Mouse (Mus musculus): ENCODE data around the gene Apoh.

Gene Apoh

DNA sequence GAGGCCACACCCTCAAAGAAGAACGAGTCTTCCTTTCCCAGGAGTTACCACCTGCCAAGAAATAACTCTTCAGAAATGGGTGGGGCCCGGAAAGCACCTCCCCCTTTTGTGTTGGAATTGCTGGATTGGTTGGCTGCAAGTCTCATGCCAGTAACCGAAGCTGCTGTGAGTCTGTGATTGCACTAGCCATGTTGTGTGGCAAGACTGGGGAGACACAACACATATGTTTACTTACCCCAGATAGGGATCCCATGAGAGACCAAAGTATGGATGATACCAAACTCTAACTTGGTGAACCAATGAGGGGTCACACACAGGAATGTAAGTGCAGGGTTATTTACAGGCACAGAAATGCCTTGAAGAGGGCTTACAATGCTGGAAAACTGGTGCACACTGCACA lies 39.5 kb downstream of the Apoh start:
- DNase-seq (ENCODE audit: low spot score in 2 of 2), result no peak

DNA sequence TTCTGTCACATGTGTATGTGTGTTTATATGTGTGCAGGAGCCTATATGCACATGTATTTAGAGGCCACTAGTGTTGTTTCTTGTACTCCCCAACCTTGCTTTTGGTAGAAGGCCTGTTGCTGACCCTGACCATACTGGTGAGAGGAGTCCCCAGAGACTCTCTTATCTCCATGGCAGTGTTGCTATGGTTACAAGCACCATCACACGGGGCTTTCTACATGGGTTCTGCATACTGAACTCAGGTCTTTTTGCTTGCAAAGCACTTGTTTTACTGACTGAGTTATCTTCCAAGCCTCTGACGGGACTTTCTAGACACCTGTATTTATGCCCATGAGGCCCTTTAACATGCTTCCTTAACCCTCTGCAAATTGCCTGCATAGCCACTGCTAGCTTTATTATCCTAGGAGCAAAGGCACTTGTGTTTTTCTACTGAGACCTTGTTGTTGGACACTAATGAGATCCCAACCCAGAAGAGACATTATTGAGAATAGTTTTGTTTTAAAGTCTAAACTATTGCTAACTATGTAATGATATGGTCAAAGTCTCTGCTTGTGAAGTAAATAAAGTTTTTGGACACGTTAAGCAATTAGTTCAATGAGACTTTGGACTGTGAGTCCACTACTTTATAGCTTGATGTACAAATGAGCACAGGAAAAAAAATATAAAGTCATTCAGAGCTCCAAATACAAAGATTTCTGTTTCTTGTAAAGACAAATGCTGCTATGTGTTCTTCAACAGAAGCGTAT lies 41.9 kb downstream of the Apoh start:
- no peak for DNase-seq (ENCODE audit: low spot score in 2 of 2)

DNA sequence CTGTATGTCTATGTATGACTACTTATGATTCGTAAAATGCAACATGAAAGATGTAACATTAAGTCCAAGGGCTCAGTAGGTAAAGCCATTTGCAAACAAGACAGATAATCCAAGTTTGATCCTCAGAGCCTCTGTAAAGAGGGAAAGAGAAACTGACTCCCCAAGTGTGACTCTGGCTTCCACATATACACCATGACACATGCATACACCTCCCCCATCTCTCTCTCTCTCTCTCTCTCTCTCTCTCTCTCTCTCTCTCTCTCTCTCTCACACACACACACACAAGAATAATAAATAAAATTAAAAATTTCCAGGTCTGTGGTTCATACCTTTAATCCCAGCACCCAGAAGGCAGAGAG lies 42.5 kb downstream of the Apoh start:
- no peak for DNase-seq (ENCODE audit: low spot score in 2 of 2)

DNA sequence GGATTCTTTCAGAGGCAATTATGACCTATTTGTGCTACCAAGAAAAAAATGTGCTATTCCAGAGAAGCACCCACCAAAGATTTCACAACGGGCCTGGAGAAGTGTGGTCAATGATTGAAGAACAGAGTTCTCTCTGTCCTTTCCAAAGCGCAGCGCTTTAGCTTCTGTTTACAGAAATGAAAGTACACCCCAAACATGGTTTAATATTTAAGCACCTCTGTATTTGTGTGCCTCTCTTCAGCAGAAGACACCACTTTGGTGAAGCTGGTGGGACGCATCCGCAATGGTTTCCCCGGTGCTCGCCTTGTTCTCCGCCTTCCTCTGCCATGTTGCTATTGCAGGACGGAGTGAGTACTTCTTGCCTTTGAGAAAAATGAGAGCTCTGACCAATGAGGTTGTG lies 51.9 kb downstream of the Apoh start:
- DNase-seq (ENCODE audit: low spot score in 2 of 2), result no peak

DNA sequence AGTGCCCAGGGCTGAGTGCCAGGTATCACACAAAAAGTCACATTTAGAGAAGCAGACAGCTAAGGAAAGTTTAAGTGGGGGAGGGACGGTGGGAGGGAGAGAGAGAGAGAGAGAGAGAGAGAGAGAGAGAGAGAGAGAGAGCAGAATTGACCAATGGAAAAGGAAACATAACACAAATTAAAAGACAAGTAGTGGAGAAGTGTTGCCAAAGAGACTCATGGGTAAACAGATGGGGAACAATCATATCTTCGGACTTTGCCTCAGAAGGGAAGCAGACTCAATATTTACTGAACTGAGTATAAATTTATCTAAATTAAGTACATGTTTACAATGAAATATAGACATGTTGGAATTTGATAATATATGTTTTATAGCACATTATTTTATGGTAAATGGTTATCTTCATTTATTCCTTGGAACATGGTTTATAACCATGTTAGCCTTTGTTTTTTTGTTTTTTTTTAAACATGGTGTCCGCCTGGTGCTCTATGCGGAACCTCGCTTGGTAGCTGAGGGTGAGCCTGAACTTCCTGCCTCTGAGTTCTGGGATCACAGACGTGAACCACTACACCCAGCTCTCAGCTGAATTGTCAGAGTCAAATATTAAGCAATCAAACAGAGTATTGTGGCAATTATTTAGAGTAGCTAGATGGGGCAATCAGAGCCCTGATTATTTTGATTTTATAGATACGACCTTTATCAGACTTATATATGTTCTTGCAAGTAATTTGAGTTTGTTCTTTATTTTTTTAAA lies 53.1 kb downstream of the Apoh start:
- DNase-seq (ENCODE audit: low spot score in 2 of 2), result no peak

DNA sequence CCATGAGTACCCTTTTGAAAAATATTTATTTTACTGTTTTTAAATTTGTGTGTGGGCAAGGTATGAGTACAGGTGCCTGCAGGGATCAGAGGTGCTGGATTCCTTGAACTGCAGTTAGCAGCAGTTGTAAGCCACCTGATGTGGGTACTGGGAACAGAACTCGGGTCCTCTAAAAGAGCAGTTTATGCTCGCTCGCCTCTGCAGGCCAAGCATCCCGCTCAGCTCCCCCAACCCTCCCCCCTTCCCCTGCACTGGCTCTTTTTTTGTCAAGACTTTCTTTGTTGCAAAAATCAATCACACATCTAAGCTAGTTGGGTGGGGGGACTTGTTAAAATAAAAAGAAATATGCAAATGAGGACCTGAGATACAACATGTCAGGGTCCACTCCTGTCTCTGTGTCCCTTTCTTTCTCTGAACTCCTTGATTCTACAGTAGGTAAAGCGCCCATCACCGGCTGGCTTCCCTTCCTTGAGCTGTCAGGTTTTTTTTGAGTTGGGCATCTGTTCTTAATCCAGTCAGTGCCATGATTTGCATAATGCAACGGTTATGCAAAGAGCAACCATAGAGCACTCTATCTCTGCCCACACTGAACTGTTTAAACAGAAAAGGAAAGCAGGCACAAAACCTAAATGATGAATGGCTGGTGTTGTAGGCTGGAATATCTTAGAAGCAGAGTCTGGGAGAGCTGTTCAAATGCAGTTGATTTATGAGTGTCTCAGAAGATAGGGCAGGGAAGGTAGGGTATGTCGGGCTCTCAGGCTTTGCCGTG lies 66.9 kb downstream of the Apoh start:
- DNase-seq (ENCODE audit: low spot score in 2 of 2), result no peak

DNA sequence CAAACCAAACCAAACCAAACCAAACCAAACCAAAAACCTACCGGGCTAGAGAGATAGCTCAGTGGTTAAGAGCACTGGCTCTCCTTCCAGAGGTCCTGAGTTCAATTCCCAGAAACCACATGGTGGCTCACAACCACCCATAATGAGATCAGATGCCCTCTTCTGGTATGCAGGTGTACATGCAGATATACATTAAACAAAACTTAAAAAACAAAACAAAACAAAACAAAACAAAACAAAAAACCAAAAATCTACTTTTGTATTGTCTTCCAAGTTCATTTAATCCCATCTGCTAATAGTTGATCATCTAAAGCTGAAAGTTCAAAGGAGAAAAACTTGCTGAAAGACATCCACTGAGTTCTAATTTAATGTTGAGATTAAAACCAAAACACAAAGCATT lies 73.2 kb downstream of the Apoh start:
- no peak for DNase-seq (ENCODE audit: low spot score in 2 of 2)

DNA sequence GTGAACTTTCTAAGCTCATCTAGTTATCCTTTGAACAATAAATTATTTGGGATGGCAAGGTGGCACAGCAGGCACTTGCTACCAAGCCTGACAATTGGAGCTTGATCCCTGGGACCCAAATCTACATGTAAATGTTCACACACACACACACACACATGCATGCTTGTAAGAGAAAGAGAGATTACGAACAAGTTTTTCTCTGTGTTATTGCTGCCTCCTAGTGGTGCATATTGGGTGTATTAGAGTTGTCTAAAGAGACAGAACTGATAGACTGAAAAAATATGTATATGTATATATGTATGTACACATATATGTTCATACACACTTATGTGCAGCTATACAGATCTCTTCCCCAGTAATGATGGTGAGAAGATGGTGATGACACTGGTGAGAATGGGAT lies 75.4 kb downstream of the Apoh start:
- DNase-seq (ENCODE audit: low spot score in 2 of 2), result no peak

DNA sequence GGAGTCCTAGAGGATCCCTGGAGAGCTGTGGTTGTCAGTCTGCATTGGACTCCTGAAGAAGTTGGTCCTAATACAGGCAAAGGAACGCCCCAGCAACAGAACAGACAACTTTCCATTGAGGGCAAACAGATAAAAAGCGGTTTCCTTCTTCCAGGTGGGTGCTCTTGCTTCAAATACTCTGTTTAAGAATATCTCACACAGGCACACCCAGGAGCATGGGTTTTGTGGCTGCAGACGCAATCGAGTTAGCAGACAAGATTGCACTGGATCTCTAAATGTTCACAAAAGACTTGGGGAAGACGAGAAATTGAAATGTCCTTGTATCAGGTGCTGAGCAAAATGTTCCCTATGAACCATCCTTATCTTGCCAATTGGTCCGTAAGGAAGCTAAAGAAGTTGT lies 76.1 kb downstream of the Apoh start:
- no peak for DNase-seq (ENCODE audit: low spot score in 2 of 2)

DNA sequence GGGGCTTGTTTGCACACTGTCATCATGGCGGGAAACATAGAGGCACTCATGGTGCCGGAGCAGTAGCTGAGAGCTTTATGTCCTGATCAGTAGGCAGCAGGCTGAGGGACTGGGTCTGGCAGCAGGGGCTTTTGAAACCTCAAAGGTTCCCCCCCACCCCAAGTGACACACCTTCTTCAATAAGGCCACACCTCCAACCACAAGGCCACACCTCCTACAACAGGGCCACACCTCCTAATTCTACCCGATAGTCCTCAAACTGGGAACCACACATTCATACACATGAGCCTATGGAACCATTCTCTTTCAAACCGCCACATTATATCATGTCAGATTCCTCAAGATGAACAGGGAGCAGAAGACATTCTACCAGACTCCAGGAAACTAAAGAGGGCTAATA lies 77.6 kb downstream of the Apoh start:
- no peak for DNase-seq (ENCODE audit: low spot score in 2 of 2)

DNA sequence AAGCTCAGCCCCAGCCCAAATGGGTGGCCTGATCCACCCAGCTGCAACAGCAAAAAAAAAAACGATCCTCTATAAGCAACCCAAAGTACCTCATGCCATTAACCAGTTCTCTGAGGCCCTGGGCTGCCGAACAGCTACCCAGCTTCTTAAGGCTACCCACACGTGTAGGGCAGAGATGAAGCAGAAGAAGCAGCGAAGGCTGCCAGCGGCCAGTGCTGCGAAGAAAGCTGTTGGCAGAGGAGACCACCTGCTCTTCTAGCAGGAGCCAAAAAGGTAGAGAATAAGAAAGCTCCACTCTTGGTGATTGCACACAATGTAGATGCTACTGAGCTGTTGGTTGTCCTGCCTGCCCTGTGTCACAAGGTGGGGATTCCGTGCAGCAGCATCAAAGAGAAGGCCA lies 80.1 kb downstream of the Apoh start:
- DNase-seq (ENCODE audit: low spot score in 2 of 2), result no peak

DNA sequence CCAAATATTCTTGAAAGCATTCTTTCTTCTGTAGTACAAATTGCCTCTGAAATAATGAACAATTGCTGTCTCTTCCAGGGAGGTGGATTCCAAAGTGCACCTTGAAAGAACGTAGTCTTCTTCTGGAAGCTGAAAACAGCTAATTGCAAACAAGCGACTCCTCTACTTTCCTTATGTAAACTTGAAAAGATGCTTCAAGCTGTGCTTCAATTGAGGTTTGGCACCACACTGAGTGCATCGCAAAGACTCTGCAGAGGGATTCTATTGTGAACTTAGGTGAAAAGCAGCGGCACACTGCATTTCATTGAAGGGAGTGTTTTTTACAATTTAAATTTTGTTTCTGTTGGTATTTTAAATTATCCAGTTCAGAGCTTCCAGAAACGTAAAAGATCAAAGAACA lies 81.0 kb downstream of the Apoh start:
- no peak for DNase-seq (ENCODE audit: low spot score in 2 of 2)

DNA sequence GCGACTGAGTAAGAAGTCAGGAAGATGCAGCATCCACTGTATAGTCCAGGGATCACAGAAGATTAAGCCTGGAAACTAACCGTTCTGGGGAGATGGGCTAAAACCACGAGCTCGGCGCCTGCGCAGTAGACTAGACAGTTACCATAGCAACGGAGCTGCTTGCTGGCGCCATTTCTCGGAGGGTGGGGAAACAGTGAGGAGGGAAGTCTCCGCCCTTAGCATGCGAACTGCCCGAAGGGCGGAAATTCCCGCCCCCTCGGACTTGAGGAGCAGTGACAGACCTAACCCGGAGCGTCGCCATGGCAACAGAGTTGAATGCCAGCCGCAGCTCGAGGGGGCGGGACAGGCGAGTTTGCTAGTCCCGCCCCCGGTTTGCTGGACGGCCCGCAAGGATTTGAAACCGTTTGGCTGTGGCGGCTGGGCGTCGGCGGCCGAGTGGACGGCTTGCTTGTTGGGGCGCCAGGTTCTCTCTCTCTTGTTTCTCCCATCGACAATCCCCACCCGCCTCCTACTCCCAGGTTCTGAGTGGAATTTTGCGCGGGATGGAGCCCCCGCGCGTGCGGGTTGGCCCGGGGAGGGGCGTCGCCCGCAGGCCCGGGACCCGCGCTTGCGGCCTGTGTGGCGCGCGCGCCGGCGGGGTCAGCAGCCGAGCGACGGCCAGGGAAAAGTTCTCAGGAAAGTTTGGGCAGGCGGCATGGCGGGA lies 81.9 kb downstream of the Apoh start, which contains the start of gene Cep112:
Cep112 (plus strand) TSS at position 304 of the 703 bp plus-strand sequence.
- DNase-seq (ENCODE audit: low spot score in 2 of 2), result peak; percentile 91 to 97

DNA sequence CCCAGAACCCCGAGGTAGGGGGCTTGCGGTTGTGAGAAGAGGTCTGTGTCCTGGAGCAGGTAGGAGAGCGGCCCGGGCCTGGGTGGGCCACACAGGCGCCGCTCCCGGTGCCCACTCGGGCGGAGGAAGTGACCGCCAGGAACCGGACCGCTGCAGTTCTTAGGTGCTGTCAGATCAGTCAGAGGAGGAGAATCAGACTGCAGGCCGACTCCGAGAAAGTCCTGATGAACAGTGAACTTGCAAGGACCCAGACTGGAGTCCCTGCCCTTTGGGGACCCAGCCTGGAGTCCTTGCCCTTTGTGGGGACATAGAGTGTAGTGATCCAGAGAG lies 82.4 kb downstream of the Apoh start:
- no peak for DNase-seq (ENCODE audit: low spot score in 2 of 2)

DNA sequence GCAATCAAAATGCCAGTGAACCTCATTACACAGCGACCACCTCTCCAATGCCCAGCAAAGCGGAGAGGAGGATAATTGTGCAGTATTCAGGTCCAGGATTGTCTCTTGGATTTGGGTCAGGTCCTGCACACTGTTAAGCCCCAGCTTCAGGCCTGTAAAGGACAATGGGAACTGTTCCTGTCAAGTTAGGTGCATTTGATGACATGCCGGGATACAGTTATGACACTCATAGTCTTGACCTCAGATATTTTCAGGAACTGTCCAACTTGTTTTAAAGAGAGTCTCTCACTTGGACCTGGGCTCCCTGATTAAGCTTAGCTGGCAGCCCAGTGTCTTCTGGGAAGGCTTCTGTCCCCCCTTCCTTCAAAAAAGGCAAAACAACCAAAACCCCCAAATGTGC lies 82.9 kb downstream of the Apoh start:
- no peak for DNase-seq (ENCODE audit: low spot score in 2 of 2)

DNA sequence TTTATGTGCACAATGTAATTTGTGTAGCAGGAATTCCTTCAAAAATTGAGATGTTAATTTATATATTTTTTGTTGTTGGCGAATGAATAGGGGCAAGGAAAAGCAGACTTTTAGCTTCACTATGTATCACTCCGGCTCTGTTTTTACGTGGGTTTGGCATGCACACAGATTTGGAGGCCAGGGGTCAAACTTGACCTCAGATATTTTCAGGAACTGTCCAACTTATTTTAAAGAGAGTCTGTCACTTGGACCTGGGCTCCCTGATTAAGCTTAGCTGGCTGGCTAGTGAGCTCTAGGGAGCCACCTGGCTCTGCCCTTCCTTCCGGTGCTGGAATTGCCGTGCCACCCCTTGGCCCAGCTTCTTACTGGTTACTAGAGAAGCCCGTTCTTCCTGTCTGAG lies 84.0 kb downstream of the Apoh start:
- DNase-seq (ENCODE audit: low spot score in 2 of 2), result no peak

DNA sequence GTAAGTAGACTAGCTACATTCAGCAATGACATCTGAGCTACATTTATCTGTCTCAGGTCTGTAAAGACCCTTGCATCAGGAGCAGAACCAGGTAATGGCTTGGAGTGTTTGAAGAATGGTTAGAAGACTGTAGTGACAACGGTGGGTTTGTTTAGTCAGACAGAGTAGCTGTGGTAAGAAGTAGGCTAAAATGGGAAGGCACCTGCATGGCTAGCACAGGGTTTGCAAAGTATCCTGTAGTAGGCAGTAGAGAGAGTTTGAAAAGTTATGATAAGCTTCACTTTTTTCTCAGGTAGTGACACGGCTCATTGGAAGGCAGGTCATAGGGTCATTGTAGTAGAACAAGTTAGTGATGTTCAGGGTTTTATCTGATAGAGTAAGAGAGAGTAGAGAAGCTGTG lies 85.9 kb downstream of the Apoh start:
- no peak for DNase-seq (ENCODE audit: low spot score in 2 of 2)

DNA sequence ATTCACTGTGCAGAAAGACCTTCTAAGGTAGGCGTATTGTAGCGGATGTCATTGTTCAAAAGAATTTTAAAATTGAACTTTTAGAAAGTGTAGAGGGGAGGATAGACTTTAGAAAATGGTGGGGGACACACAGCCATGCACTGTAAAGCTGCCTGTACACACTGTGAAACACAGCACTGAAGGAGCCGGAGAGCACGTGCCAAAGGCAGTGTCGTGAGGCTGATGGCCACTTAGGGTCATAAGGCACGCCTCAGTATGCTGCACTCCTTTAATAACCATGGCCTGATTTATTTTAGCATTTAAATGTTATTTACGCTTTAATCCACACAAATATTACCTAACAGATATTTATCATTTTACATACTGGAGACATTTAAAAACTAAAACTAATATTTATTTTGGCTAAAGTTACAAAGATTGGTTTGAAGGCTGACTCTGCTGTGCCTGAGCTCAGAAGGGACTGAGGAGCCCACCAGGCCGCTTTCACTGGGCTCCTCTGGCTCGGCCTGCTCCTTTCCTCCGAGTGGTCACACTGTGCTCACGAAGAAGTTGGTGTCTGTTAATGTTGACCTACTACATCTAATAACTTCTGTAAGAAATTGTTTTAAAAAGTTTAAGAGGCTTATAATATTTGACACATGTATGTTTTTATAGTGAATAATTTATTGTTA lies 100.9 kb downstream of the Apoh start:
- no peak for DNase-seq (ENCODE audit: low spot score in 2 of 2)

DNA sequence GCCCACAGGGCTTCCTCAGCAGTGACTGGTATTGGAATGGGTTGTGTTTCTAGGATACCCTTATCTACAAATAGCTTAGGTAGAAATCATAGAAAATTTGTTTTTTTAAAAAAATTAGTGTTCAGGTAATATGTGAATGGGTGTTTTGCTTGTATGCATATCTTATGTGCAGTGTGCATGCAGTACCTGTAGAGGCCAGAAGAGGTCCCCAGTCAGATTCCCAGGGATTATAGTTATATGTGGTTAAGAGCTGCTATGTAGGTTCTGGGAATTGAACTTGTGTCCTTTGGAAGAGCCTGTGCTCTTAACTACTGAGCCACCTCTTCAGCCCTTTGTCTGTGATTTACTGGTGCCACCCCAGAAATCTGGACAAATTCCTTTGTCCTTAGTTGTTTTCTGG lies 104.0 kb downstream of the Apoh start:
- no peak for DNase-seq (ENCODE audit: low spot score in 2 of 2)

DNA sequence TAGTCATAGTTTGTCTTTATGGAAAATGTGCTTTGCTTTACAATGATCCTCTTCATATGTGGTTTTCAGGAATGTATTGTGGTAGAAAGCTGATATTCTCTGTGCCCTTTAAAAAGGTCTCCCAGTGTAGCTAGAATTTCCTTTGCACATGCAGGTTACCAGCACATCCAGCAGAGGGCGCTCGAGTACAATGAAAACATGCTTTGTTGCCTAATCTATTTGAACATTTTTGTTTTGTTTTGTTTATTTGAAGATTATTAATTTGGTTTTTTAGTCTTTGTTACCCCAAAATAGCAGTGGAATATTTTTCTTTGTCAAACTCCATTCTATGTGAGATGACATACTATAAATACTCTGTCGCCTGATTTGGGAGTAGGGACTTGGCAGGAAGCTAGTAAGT lies 106.7 kb downstream of the Apoh start:
- DNase-seq (ENCODE audit: low spot score in 2 of 2), result peak; percentile 24 to 73

DNA sequence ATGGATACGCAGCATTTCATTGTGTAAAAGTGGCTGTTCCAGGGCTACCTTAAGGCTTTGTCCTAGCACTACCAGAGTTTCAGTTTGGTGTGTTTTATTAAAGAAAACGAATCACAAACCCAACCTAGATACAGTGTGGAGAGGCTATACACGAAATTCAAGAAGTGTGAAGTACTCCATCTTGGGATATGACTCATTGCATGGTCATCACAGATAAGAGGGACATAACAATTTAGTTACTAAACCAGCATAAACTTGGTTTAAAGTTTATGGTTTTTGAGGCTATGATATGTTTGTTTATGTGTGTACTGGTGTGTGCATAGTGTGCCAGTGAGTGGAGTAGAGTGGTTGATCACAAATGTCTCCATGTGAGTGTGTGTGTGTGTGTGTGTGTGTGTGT lies 116.4 kb downstream of the Apoh start:
- no peak for DNase-seq (ENCODE audit: low spot score in 2 of 2)
